Mouse (Mus musculus): ENCODE results near the gene Fam69a.

DNA sequence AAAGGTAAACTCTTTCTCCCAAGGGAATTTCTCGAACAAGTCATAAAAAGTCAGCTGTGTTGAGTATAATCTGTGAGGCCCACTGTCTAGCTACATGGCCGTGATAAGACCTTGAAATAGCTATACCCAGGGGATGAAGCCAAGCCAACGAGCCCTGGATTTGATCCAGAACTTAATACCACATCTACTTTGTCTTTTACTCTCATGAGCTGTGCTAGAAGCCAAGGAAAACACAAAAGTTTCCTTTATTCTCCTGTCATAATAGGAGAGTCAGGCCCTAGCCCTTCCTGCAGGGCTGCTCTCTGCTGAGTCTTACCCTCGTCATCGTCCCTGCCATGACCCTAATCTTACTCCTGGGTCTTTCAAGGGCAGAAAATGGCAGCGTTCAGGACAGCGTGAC lies 28.5 kb upstream of the Fam69a start:
- TF ChIP-seq POLR2A (IDR thresholded peaks at IDR 0.05; ENCODE audit: insufficient read depth, low read depth, low read length) = no peak
- TF ChIP-seq CTCF (IDR thresholded peaks at IDR 0.05) = no peak
- TF ChIP-seq EP300 (IDR thresholded peaks at IDR 0.05; ENCODE audit: insufficient read depth, low read depth, low read length) = no peak

All from heart, adult 2 months (tissue).